Mouse (Mus musculus) CH12.LX (cell line): ENCODE data around the gene Trim40. TPM values are rescaled to one million over a fixed set of nuclear protein-coding genes. Genes with fewer than 3 reads are reported as not detected.

Source experiments
- DNase-seq: peaks from one replicate; pipeline ENCODE4 v3.0.0-alpha.2; 2013; ENCODE audit errors: extremely low read depth
- H3K27ac ChIP-seq: 2 replicates; pipeline ENCODE4 v1.5.1; 2012; ENCODE audit warnings: low read depth, mild to moderate bottlenecking, control low read depth, moderate library complexity; ENCODE audit not compliant: insufficient read depth
- H3K27me3 ChIP-seq: replicated peaks from 2 replicates; pipeline ENCODE3; 2012; ENCODE audit warnings: inconsistent platforms
- H3K36me3 ChIP-seq, 2 experiments: replicated peaks in 1 of 2; 2 replicates each; pipeline versions ENCODE3 to v1.6.1; 2012; ENCODE audit warnings: inconsistent platforms in 1 of 2, low read length in 1 of 2, mild to moderate bottlenecking in 1 of 2, mixed read lengths in 1 of 2, moderate library complexity in 1 of 2; ENCODE audit not compliant: control insufficient read depth in 1 of 2, insufficient read depth in 1 of 2
- H3K4me1 ChIP-seq, 2 experiments: 2 replicates each; pipeline ENCODE4 v1.6.1; 2012; ENCODE audit warnings: inconsistent platforms in 1 of 2, moderate library complexity in 1 of 2; ENCODE audit not compliant: insufficient read depth in 2 of 2, control insufficient read depth in 1 of 2
- H3K4me2 ChIP-seq: 2 replicates; pipeline ENCODE4 v1.6.1; 2012; ENCODE audit warnings: low read depth, mild to moderate bottlenecking, control low read depth; ENCODE audit not compliant: poor library complexity, insufficient read depth, severe bottlenecking
- H3K4me3 ChIP-seq, 3 experiments: fragments of 150-350 bp in 1 of 3; sonication (generic) in 1 of 3; replicated peaks in 1 of 3; 2 replicates each; pipeline versions ENCODE3 to v1.5.1; 2011 to 2012; ENCODE audit warnings: low read depth in 2 of 3, low read length in 2 of 3, mild to moderate bottlenecking in 2 of 3, moderate library complexity in 2 of 3, control low read depth in 1 of 3, improper control_type of control experiment in 1 of 3, inconsistent platforms in 1 of 3, mixed read lengths in 1 of 3; ENCODE audit not compliant: poor library complexity in 1 of 3
- H3K79me2 ChIP-seq: replicated peaks from 2 replicates; pipeline ENCODE4 v1.6.1; 2012; ENCODE audit warnings: mild to moderate bottlenecking, moderate library complexity; ENCODE audit not compliant: control insufficient read depth, poor library complexity, insufficient read depth, severe bottlenecking; ENCODE audit errors: extremely low read depth
- H3K9ac ChIP-seq: 2 replicates; pipeline ENCODE4 v1.6.1; 2012; ENCODE audit warnings: low read depth, mild to moderate bottlenecking, control low read depth, moderate library complexity; ENCODE audit not compliant: insufficient read depth
- H3K9me3 ChIP-seq: replicated peaks from 2 replicates; pipeline ENCODE3; 2012; ENCODE audit warnings: low read length, inconsistent platforms, mixed read lengths
- BHLHE40 ChIP-seq: IDR thresholded peaks from 2 replicates; pipeline ENCODE4 v1.6.1; 2011; ENCODE audit warnings: mild to moderate bottlenecking, low read depth, low read length, improper control_type of control experiment
- CTCF ChIP-seq, 2 experiments: IDR thresholded peaks in 1 of 2; conservative IDR thresholded peaks in 1 of 2; 2 replicates each; pipeline ENCODE4 v1.5.1; 2011 to 2012; ENCODE audit warnings: low read depth in 2 of 2, low read length in 2 of 2, improper control_type of control experiment in 1 of 2, inconsistent platforms in 1 of 2, mild to moderate bottlenecking in 1 of 2, moderate library complexity in 1 of 2
- ELF1 ChIP-seq: IDR thresholded peaks from 2 replicates; pipeline ENCODE4 v1.6.1; 2014; ENCODE audit warnings: low read depth, mild to moderate bottlenecking, inconsistent platforms, low read length, improper control_type of control experiment
- ETS1 ChIP-seq: conservative IDR thresholded peaks from 2 replicates; pipeline ENCODE4 v1.6.1; 2012; ENCODE audit warnings: low read depth, mild to moderate bottlenecking, inconsistent platforms, low read length, improper control_type of control experiment, moderate library complexity
- GABPA ChIP-seq: IDR thresholded peaks from 2 replicates; pipeline ENCODE4 v1.6.1; 2012; ENCODE audit warnings: low read depth, low read length, improper control_type of control experiment, inconsistent platforms; ENCODE audit not compliant: insufficient replicate concordance
- JUND ChIP-seq: conservative IDR thresholded peaks from 2 replicates; pipeline ENCODE4 v1.6.1; 2011; ENCODE audit warnings: low read depth, low read length, improper control_type of control experiment
- MAFK ChIP-seq: IDR thresholded peaks from 2 replicates; pipeline ENCODE4 v1.6.1; 2011; ENCODE audit warnings: low read length, improper control_type of control experiment; ENCODE audit not compliant: insufficient replicate concordance
- MAX ChIP-seq: IDR thresholded peaks from 2 replicates; pipeline ENCODE4 v1.6.1; 2011; ENCODE audit warnings: low read length, improper control_type of control experiment
- MAZ ChIP-seq: IDR thresholded peaks from 2 replicates; pipeline ENCODE4 v1.6.1; 2012; ENCODE audit warnings: low read depth, mild to moderate bottlenecking, inconsistent platforms, low read length, improper control_type of control experiment, moderate library complexity
- MEF2A ChIP-seq: IDR thresholded peaks from 2 replicates; pipeline ENCODE4 v1.6.1; 2014; ENCODE audit warnings: low read depth, mild to moderate bottlenecking, inconsistent platforms, low read length, improper control_type of control experiment, borderline replicate concordance
- MYC ChIP-seq: IDR thresholded peaks from 2 replicates; pipeline ENCODE4 v1.6.1; 2011; ENCODE audit warnings: low read depth, mild to moderate bottlenecking, improper control_type of control experiment, low read length
- NELFE ChIP-seq: IDR thresholded peaks from 2 replicates; pipeline ENCODE4 v1.6.1; 2011; ENCODE audit warnings: low read depth, low read length, improper control_type of control experiment
- NRF1 ChIP-seq: IDR thresholded peaks from 2 replicates; pipeline ENCODE4 v1.6.1; 2014; ENCODE audit warnings: low read depth, mild to moderate bottlenecking, inconsistent platforms, low read length, improper control_type of control experiment, moderate library complexity
- POLR2A ChIP-seq: IDR thresholded peaks from 2 replicates; pipeline ENCODE4 v1.6.1; 2011; ENCODE audit warnings: low read depth, mild to moderate bottlenecking, improper control_type of control experiment, low read length
- ZMIZ1 ChIP-seq: IDR thresholded peaks from 2 replicates; pipeline ENCODE4 v1.6.1; 2012; ENCODE audit warnings: low read depth, mild to moderate bottlenecking, inconsistent platforms, low read length, improper control_type of control experiment
- dilution Hi-C: fragments of 300-500 bp; cut with MboI; formaldehyde crosslinking; loops from 2 replicates; pipeline ENCODE4 v1.14.3; 2020; ENCODE audit warnings: low sequenced_read_pairs; ENCODE audit not compliant: extremely low pct_unique_long_range_greater_than_20kb, extremely low pct_ligation_motif_present
- in situ Hi-C: fragments of 300-500 bp; cut with MboI; formaldehyde crosslinking; loops from 3 replicates; pipeline ENCODE4 v1.14.3; 2019; ENCODE audit warnings: low sequenced_read_pairs, low pct_ligation_motif_present, low pct_unique_long_range_greater_than_20kb, mixed read lengths
- polyA plus RNA-seq: library from polyadenylated mRNA; unstranded; fragments of >175 nt; gene quantifications from 2 replicates; pipeline ENCODE4 v1.2.1, GENCODE M21; 2012; ENCODE audit warnings: low read depth; ENCODE audit not compliant: insufficient read length
- total RNA-seq, 2 experiments: library from RNA; depleted of rRNA; stranded (reverse); fragments of 300-350 nt in 1 of 2; fragments of >200 nt in 1 of 2; gene quantifications; 2 replicates each; pipeline ENCODE4 v1.2.3; 2012 to 2014

Gene Trim40
- total and polyA plus RNA-seq, 3 experiments = 0.14 TPM; not detected in 2

- H3K4me3 ChIP-seq = no peak within 1 kb of the TSS
- no peaks in the 10 kb centered on the region for H3K79me2 ChIP-seq
- H3K36me3 ChIP-seq = no peaks in the 10 kb centered on the region
- DNase-seq = no peak
- in situ Hi-C loops = no loop called here
- H3K9me3 ChIP-seq = no peaks in the 10 kb centered on the region
- peaks cover 10% of the 10 kb centered on the region for H3K27me3 ChIP-seq
- dilution Hi-C loops = no loop called here
- no peak within 1 kb of the TSS for H3K4me2 ChIP-seq
- no peaks in the 10 kb centered on the region; a peak in 1 of 4 replicates for H3K4me1 ChIP-seq
- H3K9ac ChIP-seq = no peak within 1 kb of the TSS
- no peak within 1 kb of the TSS for H3K27ac ChIP-seq
- TF ChIP-seq NELFE (no peak), ELF1 (no peak), MAX (no peak)
Measured at GRCm38 (mm10) chr17:36869284-36869954, 20.5 kb downstream of the Trim40 start, which contains the start of gene Trim10. Gene Trim10 (plus strand): TSS chr17:36869574.

DNA sequence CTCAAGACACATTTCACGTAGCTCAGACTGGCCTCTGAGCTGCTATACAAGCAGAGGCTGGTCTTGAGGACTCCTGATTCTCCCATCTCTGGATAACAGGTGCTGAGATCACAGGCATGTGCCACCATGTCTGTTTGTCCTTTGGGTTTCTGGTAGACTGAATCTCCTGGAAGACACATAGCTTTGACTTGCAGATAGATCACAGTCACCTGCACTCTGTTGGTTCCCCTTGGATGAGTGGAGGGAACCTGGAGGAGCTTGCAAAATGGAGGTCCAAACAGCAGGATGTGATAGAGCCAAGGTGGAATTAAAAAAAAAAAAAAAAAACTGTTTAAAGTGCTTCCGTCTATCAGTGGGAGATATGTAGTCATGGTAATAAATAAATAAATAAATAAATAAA lies 21.1 kb downstream of the Trim40 start:
- dilution Hi-C loops = no loop called here
- H3K4me1 ChIP-seq = no peaks in the 10 kb centered on the region; a peak in 1 of 4 replicates
- TF ChIP-seq MYC (no peak), MAFK (no peak), ETS1 (no peak), ZMIZ1 (no peak), POLR2A (no peak), JUND (no peak), ELF1 (no peak), MEF2A (no peak), MAZ (no peak), CTCF (conservative IDR thresholded peaks at IDR 0.05 in 1 of 2, IDR thresholded peaks at IDR 0.05 in 1 of 2; ENCODE audit: low read depth in 2 of 2, low read length in 2 of 2) (no peak), NRF1 (no peak), MAX (no peak), BHLHE40 (no peak), GABPA (no peak)
- TF ChIP-seq, all 38 proteins: peak for 0
- Histone ChIP-seq H3K36me3 (no peaks in the 10 kb centered on the region), H3K9ac (no peak overlapping the region), H3K9me3 (no peaks in the 10 kb centered on the region), H3K4me2 (no peak overlapping the region), H3K79me2 (no peaks in the 10 kb centered on the region), H3K4me3 (no peak overlapping the region), H3K27me3 (peaks cover 10% of the 10 kb centered on the region), H3K27ac (no peak overlapping the region)
- in situ Hi-C loops = no loop called here
- no peak for DNase-seq
